Mouse (Mus musculus) ES-Bruce4 (cell line): ENCODE results near the gene Gls. TPM values are rescaled to one million over a fixed set of nuclear protein-coding genes. Genes with fewer than 3 reads are reported as not detected.

Experiments
- H3K27ac ChIP-seq: 2 replicates; pipeline ENCODE4 v1.5.1; 2012; ENCODE audit warnings: low read length, inconsistent platforms; ENCODE audit not compliant: insufficient read depth
- H3K27me3 ChIP-seq: 2 replicates; pipeline ENCODE4 v1.6.1; 2012; ENCODE audit warnings: mild to moderate bottlenecking, low read length, inconsistent platforms; ENCODE audit not compliant: control insufficient read depth, poor library complexity, insufficient read depth, severe bottlenecking
- H3K36me3 ChIP-seq: 2 replicates; pipeline ENCODE4 v1.6.1; 2012; ENCODE audit warnings: inconsistent platforms, mild to moderate bottlenecking, low read length, moderate library complexity; ENCODE audit not compliant: control insufficient read depth, poor library complexity, insufficient read depth, severe bottlenecking
- H3K4me1 ChIP-seq: one replicate; pipeline ENCODE4 v1.8.1; 2011; ENCODE audit warnings: low read length; ENCODE audit not compliant: control insufficient read depth, insufficient read depth
- H3K4me3 ChIP-seq: 2 replicates; pipeline ENCODE4 v1.5.1; 2011; ENCODE audit warnings: low read depth, mild to moderate bottlenecking, low read length
- H3K9ac ChIP-seq: 2 replicates; pipeline ENCODE4 v1.6.1; 2012; ENCODE audit warnings: low read depth, mild to moderate bottlenecking, inconsistent platforms; ENCODE audit not compliant: poor library complexity, severe bottlenecking
- H3K9me3 ChIP-seq: replicated peaks from 2 replicates; pipeline ENCODE4 v1.6.1; 2012; ENCODE audit warnings: mild to moderate bottlenecking, low read length, inconsistent platforms; ENCODE audit not compliant: control insufficient read depth, poor library complexity, insufficient read depth, severe bottlenecking
- CTCF ChIP-seq: IDR thresholded peaks from one replicate; pipeline ENCODE4 v1.8.1; 2011; ENCODE audit warnings: low read depth, low read length
- EP300 ChIP-seq: IDR thresholded peaks from 2 replicates; pipeline ENCODE4 v1.6.1; 2011; ENCODE audit warnings: low read depth, low read length; ENCODE audit not compliant: insufficient read depth
- POLR2A ChIP-seq: IDR thresholded peaks from one replicate; pipeline ENCODE4 v1.8.1; 2011; ENCODE audit warnings: low read length; ENCODE audit not compliant: insufficient read depth
- polyA plus RNA-seq: library from polyadenylated mRNA; stranded (reverse); fragments of >200 nt; gene quantifications from 2 replicates; pipeline ENCODE4 v1.2.4, GENCODE M21; 2011; ENCODE audit warnings: low read depth; ENCODE audit not compliant: missing spikeins, insufficient read depth, insufficient read length

Gls gene
- polyA plus RNA-seq, 1 experiment: 195 TPM

DNA sequence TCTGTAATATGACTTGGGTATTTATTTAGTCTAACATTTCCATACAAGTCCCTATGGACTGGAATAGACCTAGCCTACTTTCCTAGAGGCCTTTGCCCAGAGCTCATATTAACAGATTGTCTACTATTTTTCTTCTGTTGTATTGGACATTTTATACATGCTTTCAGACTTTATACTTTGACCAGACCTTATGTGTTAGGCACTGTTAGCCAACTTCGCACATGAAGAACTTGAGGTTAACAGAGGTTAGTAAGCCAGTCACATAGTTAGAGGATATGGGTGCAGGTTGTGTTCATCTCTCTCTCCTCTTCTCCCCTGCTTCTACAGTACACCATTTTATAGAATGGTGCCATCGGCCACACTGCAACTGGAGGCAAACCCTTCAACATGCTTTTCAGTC, 75.0 kb downstream of the Gls start:
- no peak overlapping the region for H3K27ac ChIP-seq
- TF ChIP-seq EP300: no peak
- TF ChIP-seq POLR2A: no peak
- no peaks in the 10 kb centered on the region for H3K4me1 ChIP-seq
- no peaks in the 10 kb centered on the region for H3K36me3 ChIP-seq
- no peaks in the 10 kb centered on the region for H3K27me3 ChIP-seq
- no peak overlapping the region for H3K4me3 ChIP-seq
- no peak overlapping the region for H3K9ac ChIP-seq
- no peaks in the 10 kb centered on the region for H3K9me3 ChIP-seq

DNA sequence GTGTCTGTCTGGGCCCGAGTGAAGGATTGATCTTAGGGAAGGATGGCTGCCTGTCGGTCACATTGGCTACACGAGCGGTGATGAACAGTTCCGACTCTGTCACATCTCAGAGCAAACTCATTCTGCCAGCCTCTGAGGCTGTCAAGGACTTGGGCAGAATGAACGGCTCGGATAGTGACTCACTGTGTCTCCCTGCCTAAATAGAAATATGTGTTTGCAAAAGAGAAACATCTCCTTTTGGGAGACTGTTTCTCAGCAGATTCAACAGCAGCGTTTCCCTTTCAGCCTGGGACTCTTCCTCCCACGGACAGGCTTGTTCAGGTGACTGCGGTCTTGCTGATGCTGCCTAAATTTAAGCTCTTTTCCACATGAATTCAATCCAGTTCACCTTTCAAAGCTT, 76.7 kb downstream of the Gls start:
- TF ChIP-seq CTCF: no peak
- TF ChIP-seq POLR2A: no peak
- TF ChIP-seq EP300: no peak
- no peaks in the 10 kb centered on the region for H3K9me3 ChIP-seq
- H3K4me1 ChIP-seq: no peaks in the 10 kb centered on the region
- H3K27me3 ChIP-seq: no peaks in the 10 kb centered on the region
- H3K4me3 ChIP-seq: no peak overlapping the region
- no peak overlapping the region for H3K9ac ChIP-seq
- H3K27ac ChIP-seq: no peak overlapping the region
- H3K36me3 ChIP-seq: no peaks in the 10 kb centered on the region

DNA sequence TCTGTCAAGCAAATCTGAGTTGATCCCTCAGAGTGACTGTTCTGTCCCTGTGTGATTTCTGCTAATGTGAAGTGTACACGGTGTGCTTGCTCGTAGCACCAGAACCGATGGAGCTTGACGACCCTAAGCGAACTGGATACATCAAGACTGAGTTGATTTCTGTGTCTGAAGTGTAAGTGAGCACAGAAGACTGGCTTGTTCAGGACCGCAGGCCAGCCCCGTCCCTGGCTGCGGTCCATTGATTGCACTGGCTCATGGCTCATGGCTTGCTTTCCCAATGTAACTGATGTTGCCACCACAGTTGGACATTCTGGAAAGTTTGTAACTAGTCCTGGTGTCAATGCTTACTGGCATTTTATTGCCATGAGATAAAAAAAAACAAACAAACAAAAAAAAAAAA, 78.1 kb downstream of the Gls start:
- Histone ChIP-seq H3K9me3 (no peaks in the 10 kb centered on the region), H3K9ac (no peak overlapping the region), H3K4me1 (no peaks in the 10 kb centered on the region), H3K27ac (no peak overlapping the region), H3K36me3 (no peaks in the 10 kb centered on the region), H3K4me3 (no peak overlapping the region), H3K27me3 (no peaks in the 10 kb centered on the region)
- TF ChIP-seq EP300: no peak

DNA sequence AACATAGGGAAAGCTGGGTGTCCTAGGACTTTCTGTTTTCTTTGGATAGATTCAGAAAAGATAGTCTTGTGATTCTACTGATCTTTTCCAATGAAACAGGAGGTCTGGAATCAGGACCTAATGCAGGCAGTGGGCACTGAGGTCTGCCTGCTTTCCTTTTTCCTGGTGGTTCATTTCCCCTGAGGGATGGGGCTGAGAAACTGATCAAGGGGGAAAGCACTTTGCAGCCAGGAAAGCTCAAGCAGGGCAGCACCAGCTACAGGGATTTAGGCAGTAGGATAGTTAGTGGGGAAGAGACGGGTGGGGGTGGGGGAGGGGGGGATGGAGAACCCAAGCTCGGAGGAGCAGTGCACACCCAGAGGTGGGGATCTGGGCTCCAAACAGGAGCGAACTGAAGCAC, 80.1 kb downstream of the Gls start:
- no peaks in the 10 kb centered on the region for H3K4me1 ChIP-seq
- H3K9ac ChIP-seq: no peak overlapping the region
- no peak overlapping the region for H3K4me3 ChIP-seq
- no peaks in the 10 kb centered on the region for H3K9me3 ChIP-seq
- no peaks in the 10 kb centered on the region for H3K27me3 ChIP-seq
- H3K27ac ChIP-seq: no peak overlapping the region
- TF ChIP-seq CTCF (no peak), EP300 (no peak), POLR2A (no peak)
- H3K36me3 ChIP-seq: no peaks in the 10 kb centered on the region

DNA sequence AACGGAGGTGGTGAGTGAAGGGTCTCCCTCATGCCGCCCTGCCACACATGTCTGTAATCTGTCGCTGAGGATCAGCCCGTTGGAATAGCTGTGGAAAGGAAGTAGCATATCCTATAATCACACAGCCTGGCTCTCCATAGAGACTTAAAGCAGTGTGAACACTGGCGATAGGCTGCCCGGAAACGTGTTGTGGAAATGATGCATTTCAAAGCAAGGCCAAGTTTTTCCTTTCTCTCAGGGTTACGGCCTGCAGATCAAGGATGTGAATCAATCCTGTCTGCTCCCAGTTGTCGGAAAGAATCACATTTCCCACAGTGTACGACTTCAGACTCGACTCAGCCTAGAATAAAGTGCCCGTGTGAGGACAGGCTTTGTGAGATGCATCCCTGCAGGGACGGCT, 80.7 kb downstream of the Gls start:
- no peak overlapping the region for H3K4me3 ChIP-seq
- no peak overlapping the region for H3K27ac ChIP-seq
- H3K4me1 ChIP-seq: no peaks in the 10 kb centered on the region
- H3K27me3 ChIP-seq: no peaks in the 10 kb centered on the region
- H3K9ac ChIP-seq: no peak overlapping the region
- TF ChIP-seq EP300: no peak
- no peak for TF ChIP-seq POLR2A
- no peak for TF ChIP-seq CTCF
- H3K9me3 ChIP-seq: no peaks in the 10 kb centered on the region
- no peaks in the 10 kb centered on the region for H3K36me3 ChIP-seq

DNA sequence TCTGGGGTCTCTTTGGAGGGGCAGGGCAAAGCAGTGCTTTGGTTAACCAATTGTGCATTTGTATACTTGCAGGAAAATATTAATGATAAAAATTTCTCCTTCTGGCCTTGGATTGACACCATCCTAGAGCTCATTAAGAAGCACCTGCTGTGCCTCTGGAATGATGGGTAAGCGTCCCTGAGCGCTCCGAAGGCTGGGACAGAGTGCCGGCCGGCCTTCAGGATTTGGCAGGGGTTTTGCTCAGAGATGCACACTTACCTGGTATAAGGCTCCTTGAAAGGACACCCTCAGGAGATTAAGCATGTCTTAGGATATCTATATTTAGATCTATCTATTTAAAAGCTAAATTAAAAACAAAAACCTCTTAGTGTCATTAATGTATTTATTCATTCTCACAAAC, 81.9 kb downstream of the Gls start:
- H3K9me3 ChIP-seq: no peaks in the 10 kb centered on the region
- TF ChIP-seq CTCF (no peak), POLR2A (no peak), EP300 (no peak)
- H3K4me1 ChIP-seq: no peaks in the 10 kb centered on the region
- H3K9ac ChIP-seq: no peak overlapping the region
- H3K27me3 ChIP-seq: no peaks in the 10 kb centered on the region
- no peak overlapping the region for H3K27ac ChIP-seq
- no peak overlapping the region for H3K4me3 ChIP-seq
- no peaks in the 10 kb centered on the region for H3K36me3 ChIP-seq

DNA sequence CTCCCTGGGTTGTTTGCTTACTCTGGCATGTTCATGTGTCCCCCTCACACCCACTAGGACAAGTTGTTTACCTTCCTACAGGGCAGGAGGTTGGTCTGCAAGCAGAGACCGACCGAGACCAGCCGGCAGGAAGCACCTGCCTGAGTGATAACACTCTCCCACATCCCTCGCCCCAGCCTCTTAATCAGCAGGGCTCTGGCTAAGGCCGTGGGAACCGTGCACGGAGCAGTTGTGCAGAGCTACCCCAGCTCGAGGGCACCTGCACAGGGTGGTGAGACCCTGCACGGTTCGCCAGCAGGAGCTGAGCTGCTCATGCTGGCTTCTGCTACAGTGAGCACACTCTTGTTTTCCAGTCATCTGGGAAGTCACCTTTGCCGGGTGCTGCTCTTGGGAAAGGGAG, 82.4 kb downstream of the Gls start:
- Histone ChIP-seq H3K36me3 (no peaks in the 10 kb centered on the region), H3K27me3 (no peaks in the 10 kb centered on the region), H3K9me3 (no peaks in the 10 kb centered on the region), H3K4me1 (no peaks in the 10 kb centered on the region), H3K4me3 (no peak overlapping the region), H3K27ac (no peak overlapping the region), H3K9ac (no peak overlapping the region)
- TF ChIP-seq EP300 (no peak), CTCF (no peak), POLR2A (no peak)
